Mouse (Mus musculus) small intestine, adult 2 months (tissue): Measurements from ENCODE around the gene Eva1b.

ENCODE experiments used
- CTCF ChIP-seq: fragments of 200-500 bp; IDR thresholded peaks from 2 replicates; pipeline ENCODE4 v1.5.1; 2012; ENCODE audit warnings: low read depth, mild to moderate bottlenecking, control low read depth, inconsistent platforms, low read length, moderate library complexity, mixed read lengths; ENCODE audit not compliant: insufficient replicate concordance, insufficient read length; ENCODE audit errors: extremely low read depth
- POLR2A ChIP-seq: fragments of 200-500 bp; IDR thresholded peaks from 2 replicates; pipeline ENCODE4 v1.6.1; 2012; ENCODE audit warnings: low read depth, mild to moderate bottlenecking, control low read depth, inconsistent platforms, low read length, moderate library complexity

- TF ChIP-seq CTCF, result no peak
- no peak for TF ChIP-seq POLR2A
Observed at GRCm38 (mm10) chr4:126150297-126150948, 2.9 kb downstream of the Eva1b start.
